Mouse (Mus musculus): ENCODE measurements around the gene Alas2. TPM values are rescaled to one million over a fixed set of nuclear protein-coding genes. Genes with fewer than 3 reads are reported as not detected.

Alas2 gene
- not detected for polyA plus RNA-seq (2012; fragmentation: generic; extraction: Trizol)

DNA sequence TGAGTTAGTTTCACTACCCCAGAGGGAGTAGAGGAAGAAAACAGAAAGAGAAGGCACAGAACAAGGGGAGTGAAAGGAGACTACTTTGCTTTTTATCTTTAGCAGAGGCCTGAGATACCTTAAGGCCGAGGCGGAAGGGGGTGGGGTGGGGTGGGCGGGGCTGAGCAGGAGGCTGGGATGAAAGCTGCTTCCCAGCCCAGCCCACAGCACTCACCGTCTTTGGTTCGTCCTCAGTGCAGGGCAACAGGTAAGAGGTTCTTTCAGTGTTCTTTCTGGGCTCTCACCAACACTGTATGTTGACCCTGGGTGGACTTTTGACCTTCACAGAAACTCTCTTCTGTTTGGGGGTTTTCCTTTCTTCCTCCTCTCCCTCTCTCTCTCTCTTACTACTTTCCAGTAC, at the start of gene Alas2:
TSS of gene Alas2 (plus strand) at position 137 of the 400 bp plus-strand sequence.
- TF ChIP-seq POLR2A (IDR thresholded peaks at IDR 0.05; ENCODE audit: insufficient read length, low read depth) (no peak), POLR2AphosphoS2 (IDR thresholded peaks at IDR 0.05; ENCODE audit: insufficient read length, low read depth) (no peak), TCF3 (IDR thresholded peaks at IDR 0.05; ENCODE audit: insufficient read length, low read depth) (no peak), MYOD1 (IDR thresholded peaks at IDR 0.05; ENCODE audit: control insufficient read depth in 1 of 3, insufficient read length in 2 of 3, low read depth in 2 of 3) (no peak), TCF12 (IDR thresholded peaks at IDR 0.05; ENCODE audit: insufficient read depth, poor library complexity, severe bottlenecking) (no peak), MAX (IDR thresholded peaks at IDR 0.05; ENCODE audit: low read depth) (no peak), SRF (IDR thresholded peaks at IDR 0.05; ENCODE audit: control insufficient read depth, insufficient read length, low read depth) (no peak), REST (IDR thresholded peaks at IDR 0.05; ENCODE audit: insufficient read depth, insufficient read length) (no peak), E2F4 (IDR thresholded peaks at IDR 0.05; ENCODE audit: insufficient read depth) (no peak), MYOG (IDR thresholded peaks at IDR 0.05; ENCODE audit: control insufficient read depth in 1 of 3, insufficient read depth in 1 of 3, insufficient read length in 2 of 3, low read depth in 2 of 3) (no peak), USF1 (IDR thresholded peaks at IDR 0.05; ENCODE audit: low read depth) (no peak), CEBPB (IDR thresholded peaks at IDR 0.05; ENCODE audit: insufficient read depth, poor library complexity, severe bottlenecking) (no peak)
- no peak within 1 kb of the TSS for H3K4me2 ChIP-seq (ENCODE audit: low read depth)
- no peaks in the 10 kb centered on the region for H3K79me2 ChIP-seq (ENCODE audit: control insufficient read depth, insufficient read depth)
- no peak within 1 kb of the TSS for H3K4me3 ChIP-seq
- no peaks in the 10 kb centered on the region for H3K36me3 ChIP-seq (ENCODE audit: control insufficient read depth, insufficient read depth)
- no peak within 1 kb of the TSS for H3ac ChIP-seq (ENCODE audit: control insufficient read depth, insufficient read length)
- H3K27me3 ChIP-seq (ENCODE audit: control insufficient read depth, insufficient read depth, insufficient read length) = no peaks in the 10 kb centered on the region

- Histone ChIP-seq H3K27me3 (ENCODE audit: control insufficient read depth, insufficient read depth, insufficient read length) (no peaks in the 10 kb centered on the region), H3K4me3 (no peak overlapping the region), H3ac (ENCODE audit: control insufficient read depth, insufficient read length) (no peak overlapping the region), H3K4me2 (ENCODE audit: low read depth) (no peak overlapping the region), H3K36me3 (ENCODE audit: control insufficient read depth, insufficient read depth) (no peaks in the 10 kb centered on the region), H3K79me2 (ENCODE audit: control insufficient read depth, insufficient read depth) (no peaks in the 10 kb centered on the region)
- TF ChIP-seq POLR2AphosphoS2 (IDR thresholded peaks at IDR 0.05; ENCODE audit: insufficient read length, low read depth) (no peak), MAX (IDR thresholded peaks at IDR 0.05; ENCODE audit: low read depth) (no peak), CEBPB (IDR thresholded peaks at IDR 0.05; ENCODE audit: insufficient read depth, poor library complexity, severe bottlenecking) (no peak), POLR2A (IDR thresholded peaks at IDR 0.05; ENCODE audit: insufficient read length, low read depth) (no peak), USF1 (IDR thresholded peaks at IDR 0.05; ENCODE audit: low read depth) (no peak), MYOG (IDR thresholded peaks at IDR 0.05; ENCODE audit: control insufficient read depth in 1 of 3, insufficient read depth in 1 of 3, insufficient read length in 2 of 3, low read depth in 2 of 3) (no peak), REST (IDR thresholded peaks at IDR 0.05; ENCODE audit: insufficient read depth, insufficient read length) (no peak), TCF3 (IDR thresholded peaks at IDR 0.05; ENCODE audit: insufficient read length, low read depth) (no peak), SRF (IDR thresholded peaks at IDR 0.05; ENCODE audit: control insufficient read depth, insufficient read length, low read depth) (no peak), MYOD1 (IDR thresholded peaks at IDR 0.05; ENCODE audit: control insufficient read depth in 1 of 3, insufficient read length in 2 of 3, low read depth in 2 of 3) (no peak), E2F4 (IDR thresholded peaks at IDR 0.05; ENCODE audit: insufficient read depth) (no peak), TCF12 (IDR thresholded peaks at IDR 0.05; ENCODE audit: insufficient read depth, poor library complexity, severe bottlenecking) (no peak)
Observed at GRCm38 (mm10) chrX:150508696-150509095, 38.5 kb upstream of the Alas2 start.

DNA sequence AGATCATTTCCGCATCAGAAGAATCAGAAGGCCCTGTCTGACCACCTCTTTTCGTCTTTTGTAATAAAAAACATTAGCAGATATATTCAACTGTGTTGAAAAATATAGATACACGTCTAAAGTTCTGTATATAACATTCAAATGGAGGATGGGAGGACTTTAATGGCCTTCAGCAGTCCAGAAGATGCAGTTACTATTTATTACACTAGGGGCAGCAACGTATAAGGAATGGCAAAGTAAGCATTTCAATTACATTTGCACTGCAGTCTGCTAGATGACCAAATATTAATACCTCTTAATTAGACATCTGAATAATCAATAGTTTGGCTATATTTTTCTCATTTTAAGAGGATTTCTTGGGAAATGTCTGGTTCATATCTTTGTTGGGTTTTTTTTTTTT, 36.5 kb upstream of the Alas2 start:
- Histone ChIP-seq H3K27me3 (ENCODE audit: control insufficient read depth, insufficient read depth, insufficient read length) (no peaks in the 10 kb centered on the region), H3ac (ENCODE audit: control insufficient read depth, insufficient read length) (no peak overlapping the region), H3K79me2 (ENCODE audit: control insufficient read depth, insufficient read depth) (no peaks in the 10 kb centered on the region), H3K36me3 (ENCODE audit: control insufficient read depth, insufficient read depth) (no peaks in the 10 kb centered on the region), H3K4me2 (ENCODE audit: low read depth) (no peak overlapping the region), H3K4me3 (no peak overlapping the region)
- TF ChIP-seq REST (IDR thresholded peaks at IDR 0.05; ENCODE audit: insufficient read depth, insufficient read length) (no peak), E2F4 (IDR thresholded peaks at IDR 0.05; ENCODE audit: insufficient read depth) (no peak), USF1 (IDR thresholded peaks at IDR 0.05; ENCODE audit: low read depth) (no peak), MYOD1 (IDR thresholded peaks at IDR 0.05; ENCODE audit: control insufficient read depth in 1 of 3, insufficient read length in 2 of 3, low read depth in 2 of 3) (no peak), MAX (IDR thresholded peaks at IDR 0.05; ENCODE audit: low read depth) (no peak), TCF3 (IDR thresholded peaks at IDR 0.05; ENCODE audit: insufficient read length, low read depth) (no peak), CEBPB (IDR thresholded peaks at IDR 0.05; ENCODE audit: insufficient read depth, poor library complexity, severe bottlenecking) (no peak), TCF12 (IDR thresholded peaks at IDR 0.05; ENCODE audit: insufficient read depth, poor library complexity, severe bottlenecking) (no peak), MYOG (IDR thresholded peaks at IDR 0.05; ENCODE audit: control insufficient read depth in 1 of 3, insufficient read depth in 1 of 3, insufficient read length in 2 of 3, low read depth in 2 of 3) (no peak), POLR2A (IDR thresholded peaks at IDR 0.05; ENCODE audit: insufficient read length, low read depth) (no peak), SRF (IDR thresholded peaks at IDR 0.05; ENCODE audit: control insufficient read depth, insufficient read length, low read depth) (no peak), POLR2AphosphoS2 (IDR thresholded peaks at IDR 0.05; ENCODE audit: insufficient read length, low read depth) (no peak)

GRCm38 (mm10) chrX:150511274-150511673, 35.9 kb upstream of the Alas2 start:
- TF ChIP-seq REST (IDR thresholded peaks at IDR 0.05; ENCODE audit: insufficient read depth, insufficient read length) (no peak), CEBPB (IDR thresholded peaks at IDR 0.05; ENCODE audit: insufficient read depth, poor library complexity, severe bottlenecking) (no peak), TCF3 (IDR thresholded peaks at IDR 0.05; ENCODE audit: insufficient read length, low read depth) (no peak), MYOG (IDR thresholded peaks at IDR 0.05; ENCODE audit: control insufficient read depth in 1 of 3, insufficient read depth in 1 of 3, insufficient read length in 2 of 3, low read depth in 2 of 3) (no peak), MAX (IDR thresholded peaks at IDR 0.05; ENCODE audit: low read depth) (no peak), TCF12 (IDR thresholded peaks at IDR 0.05; ENCODE audit: insufficient read depth, poor library complexity, severe bottlenecking) (no peak), POLR2AphosphoS2 (IDR thresholded peaks at IDR 0.05; ENCODE audit: insufficient read length, low read depth) (no peak), POLR2A (IDR thresholded peaks at IDR 0.05; ENCODE audit: insufficient read length, low read depth) (no peak), MYOD1 (IDR thresholded peaks at IDR 0.05; ENCODE audit: control insufficient read depth in 1 of 3, insufficient read length in 2 of 3, low read depth in 2 of 3) (no peak), E2F4 (IDR thresholded peaks at IDR 0.05; ENCODE audit: insufficient read depth) (no peak), SRF (IDR thresholded peaks at IDR 0.05; ENCODE audit: control insufficient read depth, insufficient read length, low read depth) (no peak), USF1 (IDR thresholded peaks at IDR 0.05; ENCODE audit: low read depth) (no peak)
- Histone ChIP-seq H3ac (ENCODE audit: control insufficient read depth, insufficient read length) (no peak overlapping the region), H3K27me3 (ENCODE audit: control insufficient read depth, insufficient read depth, insufficient read length) (no peaks in the 10 kb centered on the region), H3K4me3 (no peak overlapping the region), H3K36me3 (ENCODE audit: control insufficient read depth, insufficient read depth) (no peaks in the 10 kb centered on the region), H3K4me2 (ENCODE audit: low read depth) (no peak overlapping the region), H3K79me2 (ENCODE audit: control insufficient read depth, insufficient read depth) (no peaks in the 10 kb centered on the region)

Measured in myocyte (in vitro differentiated cells).